Mouse (Mus musculus) left cerebral cortex, adult 2 months (tissue): ENCODE results near the gene Dmbx1. TPM values are rescaled to one million over a fixed set of nuclear protein-coding genes. Genes with fewer than 3 reads are reported as not detected.

Experiments used
- DNase-seq, 2 experiments: peaks; one replicate each; pipeline ENCODE4 v3.0.0; 2021 to 2022; ENCODE audit warnings: low spot score in 2 of 2, mixed read lengths in 1 of 2; ENCODE audit errors: extremely low spot score in 1 of 2
- H3K27ac ChIP-seq: fragments of 200-600 bp; 2 replicates; pipeline ENCODE4 v1.8.1; 2022
- H3K4me3 ChIP-seq: fragments of 200-600 bp; 2 replicates; pipeline ENCODE4 v1.8.1; 2022
- CTCF ChIP-seq: fragments of 200-600 bp; IDR thresholded peaks from 2 replicates; pipeline ENCODE4 v1.8.1; 2022; ENCODE audit warnings: antibody characterized with exemption, mild to moderate bottlenecking, moderate library complexity
- intact Hi-C: fragments of 180-260 bp; cut with DNase I; formaldehyde crosslinking; loops from one replicate; pipeline ENCODE4 v1.15.1; 2025
- long read RNA-seq, 2 experiments: library from polyadenylated mRNA; stranded (forward); transcript quantifications; one replicate each; pipeline ENCODE4 v2.0.0; 2021; ENCODE audit warnings: borderline mapping rate in 2 of 2
- total RNA-seq, 2 experiments: library from RNA; stranded (reverse); gene quantifications; 2 replicates each; pipeline ENCODE4 v1.2.3; 2021

Gene Dmbx1
- not detected for total RNA-seq
- long read RNA-seq, experiment 1 = 0 reads
- long read RNA-seq, experiment 2 = 0 reads

GRCm38 (mm10) chr4:115939295-115940102 is at the start of gene Dmbx1:
Dmbx1 (minus strand) TSS chr4:115939926.
- no peak for TF ChIP-seq CTCF
- DNase-seq = no peak
- Histone ChIP-seq H3K27ac (no peak within 1 kb of the TSS), H3K4me3 (no peak within 1 kb of the TSS)
- intact Hi-C loops = loop anchor here (5.0 kb wide), 2 partner anchors 877 to 1037 kb away; no protein-coding TSS in a partner anchor

GRCm38 (mm10) chr4:115989382-115989781 is 49.7 kb upstream of the Dmbx1 start:
- no peak for TF ChIP-seq CTCF
- intact Hi-C loops = no loop called here
- no peak for DNase-seq
- Histone ChIP-seq H3K27ac (no peak overlapping the region), H3K4me3 (no peak overlapping the region)

GRCm38 (mm10) chr4:115987858-115988530 is 48.3 kb upstream of the Dmbx1 start:
- TF ChIP-seq CTCF = no peak
- Histone ChIP-seq H3K4me3 (no peak overlapping the region), H3K27ac (no peak overlapping the region)
- no peak for DNase-seq
- intact Hi-C loops = no loop called here

GRCm38 (mm10) chr4:115987436-115987835 is 47.7 kb upstream of the Dmbx1 start:
- TF ChIP-seq CTCF = no peak
- Histone ChIP-seq H3K4me3 (no peak overlapping the region), H3K27ac (no peak overlapping the region)
- intact Hi-C loops = no loop called here
- no peak for DNase-seq

- Histone ChIP-seq H3K27ac (no peak overlapping the region), H3K4me3 (no peak overlapping the region)
- intact Hi-C loops = no loop called here
- no peak for TF ChIP-seq CTCF
- no peak for DNase-seq
Measured at GRCm38 (mm10) chr4:115984967-115985366, 45.2 kb upstream of the Dmbx1 start.

- DNase-seq = peak; percentile 76 to 89
- peak; percentile 90 for TF ChIP-seq CTCF
- intact Hi-C loops = no loop called here
- Histone ChIP-seq H3K27ac (no peak overlapping the region), H3K4me3 (no peak overlapping the region)
Measured at GRCm38 (mm10) chr4:115984111-115984510, 44.4 kb upstream of the Dmbx1 start.

- Histone ChIP-seq H3K4me3 (no peak overlapping the region), H3K27ac (no peak overlapping the region)
- peak; percentile 75 for TF ChIP-seq CTCF
- peak; percentile 66 to 81 for DNase-seq
- intact Hi-C loops = loop anchor here (1.0 to 2.0 kb wide), 2 partner anchors 77 to 250 kb away; no protein-coding TSS in a partner anchor
Measured at GRCm38 (mm10) chr4:115980676-115981075, 41.0 kb upstream of the Dmbx1 start.

GRCm38 (mm10) chr4:115979437-115979836 is 39.7 kb upstream of the Dmbx1 start:
- no peak for TF ChIP-seq CTCF

GRCm38 (mm10) chr4:115978911-115979310 is 39.2 kb upstream of the Dmbx1 start:
- TF ChIP-seq CTCF = no peak
- intact Hi-C loops = no loop called here
- H3K27ac ChIP-seq = no peak overlapping the region
- no peak for DNase-seq
- no peak overlapping the region for H3K4me3 ChIP-seq

More at GRCm38 (mm10) chr4:115979437-115979836, 39.7 kb upstream of the Dmbx1 start:
- intact Hi-C loops = no loop called here
- DNase-seq = no peak
- H3K4me3 ChIP-seq = peak overlapping the region; percentile 29
- no peak overlapping the region for H3K27ac ChIP-seq

- H3K4me3 ChIP-seq = no peak overlapping the region
- H3K27ac ChIP-seq = no peak overlapping the region
- intact Hi-C loops = no loop called here
- no peak for DNase-seq
- no peak for TF ChIP-seq CTCF
Measured at GRCm38 (mm10) chr4:115972543-115972942, 32.8 kb upstream of the Dmbx1 start.

GRCm38 (mm10) chr4:115964446-115964845 is 24.7 kb upstream of the Dmbx1 start:
- TF ChIP-seq CTCF = no peak
- H3K27ac ChIP-seq = no peak overlapping the region
- no peak for DNase-seq
- no peak overlapping the region for H3K4me3 ChIP-seq
- intact Hi-C loops = no loop called here

GRCm38 (mm10) chr4:115963751-115964150 is 24.0 kb upstream of the Dmbx1 start:
- TF ChIP-seq CTCF = no peak
- no peak overlapping the region for H3K27ac ChIP-seq
- intact Hi-C loops = no loop called here
- H3K4me3 ChIP-seq = no peak overlapping the region
- DNase-seq = no peak
